Mouse (Mus musculus) lung, postnatal 36 days (tissue): ENCODE data around the gene Gja1.

Source experiments
- DNase-seq: peaks from one replicate; pipeline ENCODE4 v3.0.0; 2022; ENCODE audit warnings: mixed read lengths

Gja1 gene

DNA sequence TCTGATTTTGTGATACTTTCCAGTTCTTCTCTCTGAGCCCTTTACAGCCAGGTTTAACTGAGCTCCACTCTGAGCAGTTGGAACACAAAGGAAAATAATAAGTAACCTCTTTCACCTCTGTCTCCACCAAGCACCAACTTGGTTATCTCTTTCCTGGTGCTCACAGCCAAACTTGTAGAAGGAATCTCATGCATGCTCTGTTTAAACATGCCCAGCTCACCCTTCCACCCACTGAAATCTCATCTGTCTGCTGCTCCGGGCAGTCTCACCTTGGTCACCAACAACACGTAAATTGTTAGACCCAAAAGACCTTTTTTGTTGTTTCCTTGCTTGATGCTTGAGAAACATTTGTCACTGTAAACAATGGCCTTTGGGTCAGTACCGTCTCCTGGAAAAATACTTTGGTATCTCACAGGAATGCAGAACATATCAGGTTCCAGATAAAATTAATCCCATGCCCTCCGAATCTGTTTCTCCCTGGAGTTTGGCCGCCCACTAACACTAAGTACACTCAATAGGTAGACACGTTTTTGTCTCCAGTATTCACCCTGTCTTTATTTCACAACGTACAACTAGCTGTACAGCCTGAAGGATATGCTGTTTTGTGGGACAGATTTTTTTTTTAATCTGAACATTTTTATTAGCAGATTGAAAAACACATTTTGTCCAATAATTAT lies 38.9 kb downstream of the Gja1 start:
- no peak for DNase-seq

GRCm38 (mm10) chr10:56422518-56422917 lies 45.4 kb downstream of the Gja1 start:
- DNase-seq: no peak

DNA sequence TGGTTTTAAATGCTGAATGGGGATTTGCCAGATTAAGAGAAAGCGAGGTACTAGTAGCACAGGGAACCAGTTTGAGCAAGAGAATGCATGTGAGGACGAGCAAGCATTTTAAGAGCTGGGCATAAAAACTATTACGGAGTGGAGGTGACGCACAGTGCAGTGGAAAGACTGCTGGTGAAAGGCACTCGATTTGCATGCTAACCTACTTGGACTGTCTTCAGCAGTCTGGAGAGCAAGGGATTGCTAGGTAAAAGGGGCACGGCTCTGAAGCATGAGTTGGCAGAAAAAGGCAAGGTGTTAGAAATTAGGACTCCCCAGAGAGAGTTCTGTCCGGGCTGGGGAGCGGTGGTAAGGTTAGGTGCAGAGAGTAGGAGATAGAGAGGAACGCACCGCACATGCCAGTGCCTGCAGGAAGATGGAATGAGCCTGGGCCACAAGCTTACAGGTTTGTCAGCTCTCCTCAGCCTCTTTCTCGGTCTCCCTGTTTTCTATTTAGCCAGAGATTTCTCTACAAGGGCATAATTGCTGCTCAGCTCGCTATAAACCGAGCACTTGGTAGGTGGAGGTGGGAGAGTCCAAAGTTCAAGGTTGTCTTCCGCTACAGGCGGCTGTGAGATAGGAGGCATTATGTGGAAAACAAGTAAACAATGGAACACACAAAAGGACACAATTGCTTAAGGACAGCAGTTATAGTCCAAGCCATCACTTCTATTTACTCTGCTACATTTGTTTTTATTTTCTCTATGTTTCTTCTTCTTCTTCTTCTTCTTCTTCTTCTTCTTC lies 48.1 kb downstream of the Gja1 start:
- DNase-seq: peak; percentile 3

GRCm38 (mm10) chr10:56426369-56426768 lies 49.2 kb downstream of the Gja1 start:
- no peak for DNase-seq

- DNase-seq: no peak
These were observed 50.3 kb downstream of the Gja1 start for GRCm38 (mm10) chr10:56427382-56427781.

DNA sequence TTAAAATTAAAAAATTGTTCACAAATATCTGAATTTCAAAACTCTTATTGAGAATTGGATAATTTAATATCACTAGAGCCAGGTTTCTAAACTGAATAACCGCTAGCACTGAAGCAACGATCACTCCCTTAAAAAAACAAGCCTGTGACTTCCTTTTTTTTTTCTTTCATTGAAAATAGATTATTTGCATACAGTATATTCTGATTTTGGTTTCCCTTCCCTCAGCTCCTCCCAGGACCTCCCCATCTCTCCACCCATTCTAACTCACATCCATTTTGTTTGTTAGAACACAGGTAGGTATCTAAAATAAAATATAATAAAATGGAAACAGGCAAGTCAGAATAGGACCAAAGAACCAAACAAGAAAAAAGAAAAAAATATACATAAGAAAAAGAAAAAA lies 50.7 kb downstream of the Gja1 start:
- no peak for DNase-seq

- DNase-seq: no peak
These were observed 51.9 kb downstream of the Gja1 start for GRCm38 (mm10) chr10:56429011-56429410.

- DNase-seq: peak; percentile 5
These were observed 54.7 kb downstream of the Gja1 start for GRCm38 (mm10) chr10:56431600-56432389.

DNA sequence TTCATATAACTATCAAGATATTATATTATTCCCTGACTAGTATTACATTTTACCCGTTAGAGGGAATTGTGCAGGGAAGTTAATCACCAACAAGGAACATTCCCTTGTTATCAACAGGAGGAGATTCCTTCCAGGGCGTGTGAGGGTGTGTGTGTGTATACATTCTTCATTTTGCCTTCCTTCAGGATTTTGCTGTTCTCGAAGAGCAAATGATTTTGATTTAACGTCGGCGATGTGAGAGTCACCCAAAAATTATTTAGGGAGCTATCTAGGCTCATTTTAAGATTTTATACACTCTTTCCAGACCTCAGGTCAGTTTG lies 55.2 kb downstream of the Gja1 start:
- peak; percentile 8 for DNase-seq

DNA sequence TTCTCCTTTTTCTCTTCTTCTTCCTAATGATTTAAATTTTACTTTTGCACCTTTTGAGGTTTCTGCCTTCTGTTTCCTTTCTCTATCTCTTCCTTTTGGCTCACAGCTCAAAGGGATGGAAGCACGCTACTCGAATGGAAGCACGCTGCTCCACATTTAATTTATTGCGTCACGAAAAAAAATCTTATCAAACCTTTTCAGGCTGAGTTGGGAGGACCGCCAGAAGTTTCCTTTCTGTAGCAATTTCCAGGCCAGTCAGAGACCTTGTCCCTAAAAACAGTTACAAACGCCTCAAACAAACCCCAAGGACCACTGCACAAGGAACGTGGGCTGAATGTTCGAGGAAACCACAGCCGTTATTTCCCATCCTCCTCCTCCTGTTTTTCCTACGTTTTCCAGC lies 60.2 kb downstream of the Gja1 start:
- peak; percentile 24 for DNase-seq

GRCm38 (mm10) chr10:56439638-56440037 lies 62.5 kb downstream of the Gja1 start:
- DNase-seq: no peak

- no peak for DNase-seq
These were observed 67.3 kb downstream of the Gja1 start for GRCm38 (mm10) chr10:56444457-56444856.

DNA sequence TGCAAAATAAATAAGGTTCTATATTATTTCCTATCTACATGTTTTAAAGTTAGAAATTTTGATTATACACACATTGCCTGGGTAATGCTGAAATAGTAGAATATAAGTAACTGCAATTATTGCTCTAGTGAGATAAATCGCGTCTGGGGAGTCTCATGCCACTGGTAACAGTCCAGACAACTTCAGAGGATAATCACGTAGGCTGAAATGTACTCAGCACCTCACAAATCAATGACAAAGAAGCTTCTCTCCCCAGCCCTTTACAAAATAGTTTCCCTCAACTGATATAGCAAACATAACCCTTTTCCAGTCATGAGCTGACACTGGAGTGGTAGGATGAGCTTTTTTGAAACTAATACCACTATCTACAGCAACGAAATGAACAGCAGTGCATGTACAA lies 71.9 kb downstream of the Gja1 start:
- no peak for DNase-seq
